Mouse (Mus musculus) layer of hippocampus, postnatal 25 days (tissue): ENCODE data around the gene Vps8. TPM values are rescaled to one million over a fixed set of nuclear protein-coding genes. Genes with fewer than 3 reads are reported as not detected.

Experiments
- DNase-seq, 2 experiments: peaks; one replicate each; pipeline ENCODE4 v3.0.0; 2022; ENCODE audit warnings: mixed read lengths in 2 of 2, low spot score in 1 of 2; ENCODE audit errors: extremely low spot score in 1 of 2
- total RNA-seq, 2 experiments: library from RNA; stranded (reverse); gene quantifications; 2 replicates each; pipeline ENCODE4 v1.2.3; 2021

Gene Vps8
- total RNA-seq, 2 experiments from 2014 or later, result 48.2 to 53.3 TPM

DNA sequence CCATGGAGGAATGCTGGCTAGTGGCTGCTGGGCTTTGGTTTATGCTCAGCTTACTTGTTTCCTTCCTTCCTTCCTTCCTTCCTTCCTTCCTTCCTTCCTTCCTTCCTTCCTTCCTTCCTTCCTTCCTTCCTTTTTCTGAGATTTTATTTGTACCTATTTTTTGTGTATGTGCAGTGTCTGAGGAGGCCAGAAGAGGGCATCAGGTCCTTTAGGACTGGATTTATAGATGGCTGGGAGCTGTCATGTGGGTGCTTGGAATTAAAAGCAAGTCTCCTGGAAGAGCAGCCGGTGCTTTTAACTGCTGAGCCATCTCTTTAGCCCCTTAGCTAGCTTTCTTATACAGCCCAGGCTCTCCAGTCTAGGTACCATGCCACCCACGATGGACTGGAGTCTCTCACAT, 116.0 kb downstream of the Vps8 start:
- no peak for DNase-seq

DNA sequence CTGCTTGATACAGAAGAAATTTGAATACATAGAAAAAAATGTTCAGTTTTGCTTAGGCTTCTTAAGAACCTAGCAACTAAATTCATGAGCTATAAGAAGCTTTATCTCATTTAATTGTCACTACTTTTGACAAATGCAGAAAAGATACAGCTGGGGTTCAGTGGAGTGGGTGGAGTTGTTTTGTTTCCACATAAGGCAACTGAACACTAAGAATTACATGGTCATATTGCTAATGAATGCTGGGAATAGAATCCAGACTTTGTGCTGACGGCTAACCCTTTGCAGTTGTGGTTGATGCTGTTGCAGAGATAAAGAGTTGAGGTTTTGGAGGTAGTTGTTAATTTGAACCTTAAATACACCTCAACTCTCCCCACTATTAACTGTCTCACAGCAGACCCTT, 119.6 kb downstream of the Vps8 start:
- DNase-seq, result no peak

- no peak for DNase-seq
Measured at GRCm38 (mm10) chr16:21547446-21547845, 124.5 kb downstream of the Vps8 start.

- DNase-seq, result no peak
Measured at GRCm38 (mm10) chr16:21549751-21550150, 126.8 kb downstream of the Vps8 start.

GRCm38 (mm10) chr16:21550453-21550852, 127.5 kb downstream of the Vps8 start:
- DNase-seq, result no peak

GRCm38 (mm10) chr16:21553506-21553905, 130.6 kb downstream of the Vps8 start:
- DNase-seq, result no peak

GRCm38 (mm10) chr16:21562625-21563300, 139.8 kb downstream of the Vps8 start:
- DNase-seq, result no peak

- no peak for DNase-seq
Measured at GRCm38 (mm10) chr16:21563322-21563721, 140.4 kb downstream of the Vps8 start.

- DNase-seq, result no peak
Measured at GRCm38 (mm10) chr16:21567093-21567492, 144.2 kb downstream of the Vps8 start.

DNA sequence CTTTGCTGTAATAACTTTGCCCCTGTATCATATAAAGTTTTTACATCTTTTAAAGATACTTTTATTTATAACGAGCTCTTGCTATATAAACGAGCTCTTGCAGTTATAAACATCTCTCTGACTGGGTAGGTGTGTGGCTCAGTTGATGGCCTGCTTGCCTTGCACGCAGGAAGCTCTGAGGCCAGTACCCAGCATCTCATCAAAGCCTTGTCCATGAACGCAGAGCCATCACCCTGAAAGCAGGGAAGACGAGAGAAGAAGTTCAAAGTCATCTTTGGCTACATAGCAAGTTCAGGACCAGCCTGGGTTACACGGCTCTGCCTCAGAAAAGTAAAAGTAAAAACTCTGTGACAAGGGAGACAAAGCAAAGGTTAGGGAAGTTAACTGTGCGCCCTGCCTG, 147.0 kb downstream of the Vps8 start:
- no peak for DNase-seq

- no peak for DNase-seq
Measured at GRCm38 (mm10) chr16:21570786-21571185, 147.9 kb downstream of the Vps8 start.

DNA sequence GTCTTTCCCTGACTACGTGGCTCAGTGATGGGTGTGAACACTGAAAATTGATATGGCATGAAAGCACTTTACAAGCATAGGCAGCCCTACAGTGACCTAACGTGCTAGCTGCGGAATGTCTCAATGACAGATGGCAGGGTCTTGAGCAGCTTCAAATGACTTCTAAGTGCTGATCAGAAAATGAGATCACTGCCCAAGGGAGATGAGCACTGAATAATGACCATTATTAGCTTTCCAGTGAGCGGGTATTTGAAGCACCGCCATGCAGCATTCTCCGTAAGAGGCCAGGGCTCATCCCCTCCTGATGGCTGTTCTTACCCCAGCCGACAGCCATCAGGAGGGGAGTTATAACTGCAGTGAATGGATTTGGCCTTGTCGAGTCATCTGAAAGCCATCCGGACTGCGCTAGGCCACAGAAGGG, 153.1 kb downstream of the Vps8 start:
- no peak for DNase-seq

DNA sequence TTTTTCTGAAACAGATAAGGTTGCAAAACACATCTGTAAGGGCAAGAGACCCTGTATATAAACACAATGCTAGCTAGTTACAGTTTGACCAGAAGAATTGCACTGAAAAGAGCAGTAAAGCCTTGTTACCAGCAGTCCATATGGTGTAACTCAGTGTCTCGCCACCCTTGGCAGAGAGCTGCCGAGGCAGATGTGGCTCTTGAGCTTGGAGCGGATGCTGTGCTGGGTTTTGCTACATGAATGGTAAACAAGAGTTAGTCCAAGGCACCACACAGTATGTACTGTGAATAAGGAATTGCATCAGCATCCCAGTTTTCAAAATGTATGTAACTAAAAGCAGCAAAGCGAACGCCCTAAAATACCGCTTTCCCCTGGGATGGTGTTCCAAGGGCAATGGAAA, 166.2 kb downstream of the Vps8 start:
- DNase-seq, result no peak

GRCm38 (mm10) chr16:21590806-21591205, 167.9 kb downstream of the Vps8 start:
- no peak for DNase-seq

GRCm38 (mm10) chr16:21591511-21591910, 168.6 kb downstream of the Vps8 start:
- no peak for DNase-seq

GRCm38 (mm10) chr16:21595539-21595938, 172.6 kb downstream of the Vps8 start:
- no peak for DNase-seq

DNA sequence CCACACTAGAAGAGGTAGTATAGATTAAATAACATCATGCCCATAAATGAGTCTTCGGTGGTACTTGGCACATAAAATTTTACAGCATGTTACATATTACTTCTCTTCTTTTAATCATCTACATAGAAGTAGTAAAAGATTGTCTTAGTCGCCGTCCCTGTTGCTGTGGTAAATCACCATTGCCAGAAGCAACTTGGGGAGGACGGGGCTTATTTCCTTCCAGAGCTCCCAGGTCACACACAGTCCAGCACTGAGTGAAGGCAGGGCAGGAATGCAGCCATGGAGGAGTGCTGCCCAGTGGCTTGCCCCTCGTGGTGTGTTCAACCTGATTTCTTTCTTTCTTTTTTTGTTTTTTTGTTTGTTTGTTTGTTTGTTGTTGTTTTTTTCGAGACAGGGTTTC, 181.4 kb downstream of the Vps8 start:
- DNase-seq, result no peak

DNA sequence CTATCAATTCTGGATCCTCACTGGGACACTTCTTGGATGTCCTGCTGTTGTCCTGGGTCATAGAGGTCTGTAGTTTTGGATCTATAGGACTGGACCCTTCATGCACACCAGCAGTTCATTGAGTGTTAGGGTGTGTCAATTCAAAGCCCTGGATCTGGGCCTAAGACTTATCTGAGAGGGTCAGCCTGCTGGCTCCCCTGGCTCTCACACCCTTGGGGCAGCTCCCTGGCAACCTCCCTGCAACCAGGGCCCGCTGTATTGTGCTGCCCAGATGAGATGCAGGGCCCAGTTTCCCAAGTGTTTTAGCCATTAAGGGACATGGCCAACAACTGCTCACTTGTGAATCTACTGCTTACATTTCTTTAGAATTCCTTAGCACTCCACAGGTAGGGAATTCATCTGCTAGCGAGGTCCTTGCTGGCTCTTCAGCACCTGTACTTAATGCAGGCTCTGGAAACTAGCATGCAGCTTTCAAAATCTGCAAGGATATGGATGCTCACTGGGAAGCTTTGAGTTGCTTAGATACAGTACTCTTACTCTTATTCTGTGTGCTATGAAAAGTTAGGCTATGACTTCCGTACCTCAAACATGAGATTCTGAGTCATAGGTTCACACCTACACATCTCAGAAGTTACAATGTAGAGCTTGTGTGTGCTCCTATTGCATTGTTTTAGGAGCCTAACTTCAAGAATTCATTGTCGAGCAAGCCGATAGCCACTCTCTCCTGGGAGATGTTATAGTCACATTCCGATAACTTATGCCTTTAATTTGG, 183.5 kb downstream of the Vps8 start:
- no peak for DNase-seq

DNA sequence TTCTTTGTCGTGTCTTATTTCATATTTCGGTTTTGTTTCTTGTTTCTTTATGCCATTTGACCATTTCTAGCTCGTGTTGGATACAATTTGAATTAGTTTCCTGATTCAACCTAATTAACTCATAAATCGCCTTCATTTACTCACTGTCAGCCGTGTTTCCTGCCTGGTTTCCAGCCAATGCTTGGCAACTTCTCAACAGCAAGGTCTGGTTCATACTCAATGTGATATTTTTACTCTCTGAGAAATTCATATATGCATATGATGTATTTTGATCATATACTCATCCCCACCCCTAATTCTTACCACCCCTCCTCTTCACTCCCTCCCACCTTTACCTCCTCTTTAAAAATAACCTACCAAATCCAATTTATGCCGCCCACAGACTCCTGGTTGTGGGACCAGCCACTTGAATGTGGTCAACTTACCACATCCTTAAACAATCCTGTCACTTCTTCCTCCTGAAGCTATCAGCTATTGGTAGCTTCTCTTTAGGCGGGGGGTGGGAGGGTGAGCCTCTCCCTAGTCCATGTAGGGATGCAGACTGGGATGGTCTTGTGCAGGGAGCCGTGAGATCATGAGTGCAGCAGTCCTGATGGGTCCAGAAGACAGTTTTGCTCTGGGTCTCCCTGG, 184.2 kb downstream of the Vps8 start:
- no peak for DNase-seq

GRCm38 (mm10) chr16:21607651-21608040, 184.7 kb downstream of the Vps8 start:
- DNase-seq, result no peak

DNA sequence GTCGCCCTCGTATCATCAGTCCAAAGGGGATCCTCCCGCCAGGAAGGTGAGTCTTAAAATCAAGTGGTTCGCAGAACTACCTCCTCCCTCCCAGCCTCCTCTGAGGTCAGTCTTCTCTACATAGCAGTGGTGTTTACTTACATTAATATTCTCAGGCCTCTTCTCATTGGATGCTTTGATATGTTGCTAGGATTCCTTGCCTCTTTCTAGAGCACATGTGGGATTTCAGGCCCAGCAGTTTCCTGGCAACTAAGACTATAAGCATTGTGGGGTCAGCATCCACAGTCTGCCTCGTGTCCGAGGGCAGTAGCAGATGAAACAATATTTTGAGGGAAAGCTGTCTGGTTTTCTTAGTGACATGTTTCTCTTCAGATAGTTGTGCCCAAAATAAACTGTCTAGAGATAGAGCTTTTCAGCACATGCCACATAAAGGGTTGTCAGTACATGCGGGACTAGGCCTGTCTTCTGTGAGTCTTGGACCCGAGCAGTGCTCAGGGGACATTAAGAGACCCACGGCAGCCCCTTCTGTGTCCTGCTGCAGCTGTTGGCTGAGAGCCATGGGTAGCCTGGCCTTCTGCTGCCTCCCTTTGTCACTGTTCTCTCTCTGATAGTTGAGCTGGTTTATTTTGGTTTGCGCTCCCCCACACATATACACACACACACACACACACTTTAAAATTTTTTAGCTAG, 185.4 kb downstream of the Vps8 start:
- no peak for DNase-seq
